Mouse (Mus musculus): Measurements from ENCODE around the gene Nfkbie.

Gene Nfkbie

GRCm38 (mm10) chr17:45596631-45597396, 41.3 kb downstream of the Nfkbie start:
- peak; percentile 86 for DNase-seq (ENCODE audit: low read depth, low spot score)

GRCm38 (mm10) chr17:45597787-45598186, 42.3 kb downstream of the Nfkbie start:
- peak; percentile 87 for DNase-seq (ENCODE audit: low read depth, low spot score)

GRCm38 (mm10) chr17:45598376-45598775, 42.9 kb downstream of the Nfkbie start:
- DNase-seq (ENCODE audit: low read depth, low spot score): no peak

- no peak for DNase-seq (ENCODE audit: low read depth, low spot score)
These were observed 43.4 kb downstream of the Nfkbie start for GRCm38 (mm10) chr17:45598891-45599290.

GRCm38 (mm10) chr17:45599446-45600242, 44.1 kb downstream of the Nfkbie start, which contains the start of gene Slc29a1:
Gene Slc29a1 (minus strand): TSS chr17:45599606.
- DNase-seq (ENCODE audit: low read depth, low spot score): no peak

- DNase-seq (ENCODE audit: low read depth, low spot score): no peak
These were observed 44.8 kb downstream of the Nfkbie start for GRCm38 (mm10) chr17:45600267-45600666.

- DNase-seq (ENCODE audit: low read depth, low spot score): no peak
These were observed 45.8 kb downstream of the Nfkbie start for GRCm38 (mm10) chr17:45601325-45601724.

- no peak for DNase-seq (ENCODE audit: low read depth, low spot score)
These were observed 46.4 kb downstream of the Nfkbie start, which contains the start of gene Mymx for GRCm38 (mm10) chr17:45601877-45602304. Gene Mymx (minus strand): TSS chr17:45602102.

- no peak for DNase-seq (ENCODE audit: low read depth, low spot score)
These were observed 47.5 kb downstream of the Nfkbie start for GRCm38 (mm10) chr17:45602984-45603383.

- DNase-seq (ENCODE audit: low read depth, low spot score): no peak
These were observed 51.7 kb downstream of the Nfkbie start for GRCm38 (mm10) chr17:45606992-45607879.

- DNase-seq (ENCODE audit: low read depth, low spot score): no peak
These were observed 52.9 kb downstream of the Nfkbie start for GRCm38 (mm10) chr17:45608396-45608795.

GRCm38 (mm10) chr17:45610144-45610866, 54.8 kb downstream of the Nfkbie start:
- DNase-seq (ENCODE audit: low read depth, low spot score): no peak

GRCm38 (mm10) chr17:45612008-45612407, 56.5 kb downstream of the Nfkbie start:
- no peak for DNase-seq (ENCODE audit: low read depth, low spot score)

All from brain, adult 2 months (tissue).